Mouse (Mus musculus): ENCODE results near the gene Skap1. TPM values are rescaled to one million over a fixed set of nuclear protein-coding genes. Genes with fewer than 3 reads are reported as not detected.

Skap1 gene
- total and polyA plus RNA-seq, 2 experiments from 2014 or later = 0.11 TPM; not detected in 1

DNA sequence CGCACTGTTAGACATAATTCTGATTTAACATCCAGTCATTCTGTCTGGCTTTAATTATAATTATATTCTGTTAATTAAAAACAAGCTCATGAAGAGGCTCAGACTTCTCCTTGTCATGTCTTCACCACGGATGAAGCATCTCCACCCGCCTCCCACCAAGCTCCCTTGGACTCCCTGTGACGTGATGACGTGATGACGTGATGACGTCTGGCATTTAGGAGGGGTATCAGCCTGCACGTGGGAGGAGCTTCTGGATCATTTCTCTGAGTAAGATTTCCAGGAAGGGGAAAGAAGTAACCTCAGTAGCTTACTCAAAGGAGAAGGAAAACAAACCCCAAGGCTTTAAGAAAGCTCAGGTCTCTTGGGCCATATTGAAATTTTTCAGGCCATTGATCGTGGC, 165.4 kb downstream of the Skap1 start:
- TF ChIP-seq CTCF (IDR thresholded peaks at IDR 0.05; ENCODE audit: low read depth) (no peak), EP300 (IDR thresholded peaks at IDR 0.05; ENCODE audit: low read depth) (no peak)
- no peaks in the 10 kb centered on the region for H3K9me3 ChIP-seq (replicated peaks; ENCODE audit: control insufficient read depth, low read length)
- H3K36me3 ChIP-seq (replicated peaks; ENCODE audit: control insufficient read depth, insufficient read depth, low read length) = no peaks in the 10 kb centered on the region
- no peak for DNase-seq (ENCODE audit: low spot score)
- WGBS = 36% methylated on average over 9 of the region's 9 CpGs
- H3K27ac ChIP-seq (ENCODE audit: low read depth) = no peak overlapping the region
- H3K9ac ChIP-seq (replicated peaks; ENCODE audit: low read depth, low read length) = no peak overlapping the region
- H3K27me3 ChIP-seq (ENCODE audit: control insufficient read depth, insufficient read depth, low read length) = peaks cover 5% of the 10 kb centered on the region; the same call in 1 of the 2 replicates
- H3K4me3 ChIP-seq (ENCODE audit: low read depth, low read length) = no peak overlapping the region
- no peak for ATAC-seq (ENCODE audit: insufficient read depth, low read depth)
- no peaks in the 10 kb centered on the region for H3K4me1 ChIP-seq (ENCODE audit: control insufficient read depth, insufficient read depth)
- H3K4me2 ChIP-seq (ENCODE audit: low read depth, low read length) = no peak overlapping the region

DNA sequence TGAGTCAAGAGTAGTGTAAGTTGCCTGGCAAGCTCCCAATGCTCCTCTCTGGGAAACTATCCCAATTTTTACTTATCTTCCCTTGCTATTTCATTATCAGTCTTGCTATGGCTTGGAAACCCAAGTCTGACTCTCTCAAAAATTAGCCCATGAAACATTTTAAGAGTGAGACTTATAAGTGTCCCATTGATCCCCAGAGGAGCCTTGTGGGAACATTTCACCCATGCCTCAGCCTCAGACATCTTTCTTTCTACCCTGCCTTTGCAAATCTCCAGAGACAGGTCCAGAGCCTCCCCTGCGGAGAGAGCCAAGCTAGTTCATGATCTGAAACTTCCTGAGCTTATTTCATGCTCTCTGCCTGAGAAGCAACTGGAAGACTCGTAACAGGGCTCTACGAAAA, 167.1 kb downstream of the Skap1 start:
- TF ChIP-seq CTCF (IDR thresholded peaks at IDR 0.05; ENCODE audit: low read depth) (no peak), EP300 (IDR thresholded peaks at IDR 0.05; ENCODE audit: low read depth) (no peak)
- H3K4me3 ChIP-seq (ENCODE audit: low read depth, low read length) = no peak overlapping the region
- no peaks in the 10 kb centered on the region for H3K4me1 ChIP-seq (ENCODE audit: control insufficient read depth, insufficient read depth)
- no peaks in the 10 kb centered on the region for H3K9me3 ChIP-seq (replicated peaks; ENCODE audit: control insufficient read depth, low read length)
- no peaks in the 10 kb centered on the region for H3K27me3 ChIP-seq (ENCODE audit: control insufficient read depth, insufficient read depth, low read length)
- 65% methylated on average over 3 of the region's 3 CpGs for WGBS
- H3K27ac ChIP-seq (ENCODE audit: low read depth) = no peak overlapping the region
- no peak overlapping the region for H3K4me2 ChIP-seq (ENCODE audit: low read depth, low read length)
- no peak for DNase-seq (ENCODE audit: low spot score)
- H3K9ac ChIP-seq (replicated peaks; ENCODE audit: low read depth, low read length) = no peak overlapping the region
- H3K36me3 ChIP-seq (replicated peaks; ENCODE audit: control insufficient read depth, insufficient read depth, low read length) = no peaks in the 10 kb centered on the region
- no peak for ATAC-seq (ENCODE audit: insufficient read depth, low read depth)

DNA sequence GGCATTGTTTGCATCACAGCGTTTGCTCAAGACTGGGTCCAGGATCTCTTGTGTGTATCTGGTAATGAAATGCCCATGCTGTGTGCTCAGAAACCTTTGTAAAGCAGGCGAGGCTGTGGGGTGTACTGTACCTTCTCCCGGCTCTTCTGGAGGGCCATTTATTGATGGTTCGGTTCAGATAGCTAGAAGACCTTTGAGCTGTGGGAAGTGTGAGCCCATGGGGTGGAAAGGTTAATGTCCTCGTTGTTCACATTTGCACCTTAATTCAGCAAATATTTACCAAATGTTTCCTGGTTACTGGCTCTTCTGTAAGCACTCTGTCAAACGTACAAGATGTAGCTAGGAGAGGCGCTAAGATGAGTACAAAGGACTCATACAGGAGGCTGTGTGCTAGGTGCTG, 173.5 kb downstream of the Skap1 start:
- Histone ChIP-seq H3K27ac (ENCODE audit: low read depth) (no peak overlapping the region), H3K4me3 (ENCODE audit: low read depth, low read length) (no peak overlapping the region), H3K4me1 (ENCODE audit: control insufficient read depth, insufficient read depth) (no peaks in the 10 kb centered on the region), H3K9ac (replicated peaks; ENCODE audit: low read depth, low read length) (no peak overlapping the region), H3K9me3 (replicated peaks; ENCODE audit: control insufficient read depth, low read length) (no peaks in the 10 kb centered on the region), H3K27me3 (ENCODE audit: control insufficient read depth, insufficient read depth, low read length) (no peaks in the 10 kb centered on the region), H3K4me2 (ENCODE audit: low read depth, low read length) (no peak overlapping the region), H3K36me3 (replicated peaks; ENCODE audit: control insufficient read depth, insufficient read depth, low read length) (no peaks in the 10 kb centered on the region)
- ATAC-seq (ENCODE audit: insufficient read depth, low read depth) (no peak), DNase-seq (ENCODE audit: low spot score) (no peak)
- 71% methylated on average over 7 of the region's 7 CpGs for WGBS
- TF ChIP-seq CTCF (IDR thresholded peaks at IDR 0.05; ENCODE audit: low read depth) (no peak), EP300 (IDR thresholded peaks at IDR 0.05; ENCODE audit: low read depth) (no peak)

DNA sequence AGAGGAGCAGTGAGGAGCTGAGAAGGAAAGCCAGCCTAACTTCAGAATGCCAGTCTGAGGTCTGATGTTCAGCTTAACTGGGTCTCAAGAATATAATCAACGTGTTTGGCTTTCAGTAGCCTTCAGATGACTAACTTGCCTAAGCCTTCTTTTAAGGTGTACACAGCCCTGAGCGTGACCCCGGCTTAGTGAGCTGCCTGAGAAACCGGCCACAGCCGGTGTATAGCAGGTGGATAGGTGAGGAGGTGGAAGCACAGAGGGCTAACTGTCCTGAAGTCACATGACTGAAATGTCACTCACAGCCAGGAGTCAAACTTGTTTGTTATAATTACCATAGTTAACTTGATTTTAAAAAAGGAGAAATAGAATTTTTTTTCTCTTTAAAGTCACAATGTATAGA, 175.4 kb downstream of the Skap1 start:
- no peak for ATAC-seq (ENCODE audit: insufficient read depth, low read depth)
- Histone ChIP-seq H3K4me2 (ENCODE audit: low read depth, low read length) (no peak overlapping the region), H3K9me3 (replicated peaks; ENCODE audit: control insufficient read depth, low read length) (no peaks in the 10 kb centered on the region), H3K27me3 (ENCODE audit: control insufficient read depth, insufficient read depth, low read length) (no peaks in the 10 kb centered on the region), H3K4me1 (ENCODE audit: control insufficient read depth, insufficient read depth) (no peaks in the 10 kb centered on the region), H3K36me3 (replicated peaks; ENCODE audit: control insufficient read depth, insufficient read depth, low read length) (no peaks in the 10 kb centered on the region), H3K27ac (ENCODE audit: low read depth) (no peak overlapping the region), H3K9ac (replicated peaks; ENCODE audit: low read depth, low read length) (no peak overlapping the region), H3K4me3 (ENCODE audit: low read depth, low read length) (no peak overlapping the region)
- no peak for DNase-seq (ENCODE audit: low spot score)
- TF ChIP-seq CTCF (IDR thresholded peaks at IDR 0.05; ENCODE audit: low read depth) (no peak), EP300 (IDR thresholded peaks at IDR 0.05; ENCODE audit: low read depth) (no peak)
- 69% methylated on average over 5 of the region's 5 CpGs for WGBS

DNA sequence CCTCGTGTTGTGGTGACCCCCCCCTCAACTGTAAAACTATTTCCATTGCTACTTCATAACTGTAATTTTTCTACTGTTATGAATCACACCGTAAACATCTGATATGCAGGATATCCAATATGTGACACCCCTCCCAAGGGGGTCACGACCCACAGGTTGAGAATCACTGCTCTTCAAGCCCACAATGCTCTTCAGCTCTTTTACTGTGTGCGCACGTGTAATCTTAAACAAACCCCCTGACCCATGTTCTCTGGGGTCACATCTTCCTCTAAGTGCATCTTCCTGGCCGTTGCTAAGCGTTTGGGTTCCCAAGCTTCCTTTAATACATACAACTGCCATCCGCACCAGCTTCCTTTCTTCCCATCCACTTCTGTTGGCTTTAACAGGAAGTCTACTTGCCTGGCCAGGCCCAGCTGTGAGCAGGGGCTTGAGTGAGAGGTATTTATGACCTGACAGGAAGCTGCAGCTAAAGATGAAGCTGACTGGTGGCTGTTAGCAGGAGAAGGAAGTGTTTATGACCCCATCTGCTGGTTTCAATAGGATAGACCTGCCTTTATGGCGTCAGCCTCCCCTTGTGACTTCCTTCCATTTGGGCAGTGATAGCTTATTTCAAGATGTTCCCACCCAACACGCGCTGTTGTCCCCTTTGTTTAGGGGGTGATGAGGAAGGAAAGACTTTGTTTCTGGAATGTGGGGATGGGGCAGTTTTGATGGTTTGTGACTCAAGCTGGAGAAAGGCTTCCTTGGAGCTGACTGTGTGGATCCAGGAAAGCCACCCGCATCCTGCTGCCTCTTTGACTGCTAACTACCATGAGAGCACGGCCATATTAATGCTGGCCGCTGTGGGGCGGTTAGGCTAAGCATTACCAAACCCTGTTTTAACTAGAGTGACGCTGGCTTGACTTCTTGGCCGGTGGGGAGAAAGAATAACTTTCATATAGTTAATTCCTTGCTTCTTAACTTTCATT, 178.1 kb downstream of the Skap1 start:
- Histone ChIP-seq H3K9ac (replicated peaks; ENCODE audit: low read depth, low read length) (no peak overlapping the region), H3K36me3 (replicated peaks; ENCODE audit: control insufficient read depth, insufficient read depth, low read length) (no peaks in the 10 kb centered on the region), H3K4me2 (ENCODE audit: low read depth, low read length) (no peak overlapping the region), H3K27ac (ENCODE audit: low read depth) (peak overlapping the region; percentile 65), H3K27me3 (ENCODE audit: control insufficient read depth, insufficient read depth, low read length) (no peaks in the 10 kb centered on the region), H3K9me3 (replicated peaks; ENCODE audit: control insufficient read depth, low read length) (no peaks in the 10 kb centered on the region), H3K4me1 (ENCODE audit: control insufficient read depth, insufficient read depth) (peaks cover 6% of the 10 kb centered on the region), H3K4me3 (ENCODE audit: low read depth, low read length) (no peak overlapping the region)
- ATAC-seq (ENCODE audit: insufficient read depth, low read depth) (peak; percentile 49), DNase-seq (ENCODE audit: low spot score) (peak; percentile 26)
- WGBS = 62% methylated on average over 17 of the region's 17 CpGs
- TF ChIP-seq CTCF (IDR thresholded peaks at IDR 0.05; ENCODE audit: low read depth) = no peak
- peak; percentile 90; the same call in 1 of the 2 replicates for TF ChIP-seq EP300 (IDR thresholded peaks at IDR 0.05; ENCODE audit: low read depth)

Measured in heart, postnatal 0 days (tissue).